ENCODE assay signal across 18 mouse cellular contexts in the genomic region with DNA sequence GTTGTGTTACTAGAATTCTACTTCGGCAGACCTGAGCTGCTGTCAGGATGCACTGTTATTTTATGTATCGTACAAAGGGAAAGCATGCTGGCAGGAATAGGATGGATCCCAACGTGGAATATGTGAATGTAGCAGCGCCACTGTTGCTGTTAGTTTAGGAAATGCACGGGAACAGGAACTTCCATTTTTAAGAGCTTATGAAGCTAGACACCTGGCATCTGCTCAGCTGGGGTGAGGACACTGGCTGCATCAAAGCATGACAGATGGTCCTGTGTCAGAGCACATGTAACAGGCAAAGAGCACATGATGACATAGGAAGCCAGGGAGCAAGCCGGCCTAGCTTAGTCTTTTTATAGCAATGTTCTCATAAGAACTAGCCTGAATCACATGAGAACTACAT. TPM values are rescaled to one million over a fixed set of nuclear protein-coding genes. Genes with fewer than 3 reads are reported as not detected.
A peak's percentile ranks its signal among the peaks of the same experiment; 100 is the strongest.
DNase-seq lines count a peak whose midpoint lies in the region; TF ChIP-seq lines count a peak whose summit lies in the region.
"Had no signal": no experiment of that assay in that cellular context is flagged by ENCODE, and none has a peak within 500 bp of the region (broad histone marks: within the 10 kb centered on the region; RNA-seq: fewer than 3 reads in every experiment).

No protein-coding gene starts in this region.

- H3K4me1 ChIP-seq in CH12.LX (ENCODE audit: control insufficient read depth in 1 of 2, insufficient read depth in 2 of 2): peaks cover 0 to 16% of the 10 kb centered on the region in 2 experiments; a peak in 2 of 4 replicates
- H3K4me1 ChIP-seq: limb, embryonic 15.5 days had no signal

- dilution Hi-C loops in CH12.LX (cut with MboI; ENCODE audit: extremely low pct_ligation_motif_present, extremely low pct_unique_long_range_greater_than_20kb, low sequenced_read_pairs): no loop called here

- no peak for TF ChIP-seq RAD21 in CH12.LX (IDR thresholded peaks at IDR 0.05; ENCODE audit: low read depth, low read length)

- H3K27ac ChIP-seq in gastrocnemius, adult 2 months: no peak overlapping the region
- H3K27ac ChIP-seq in CH12.LX (ENCODE audit: insufficient read depth, low read depth): no peak overlapping the region
- H3K27ac ChIP-seq: limb, embryonic 15.5 days had no signal

- no peak for TF ChIP-seq EP300 in CH12.LX (IDR thresholded peaks at IDR 0.05; ENCODE audit: low read length)

- H3K4me3 ChIP-seq in gastrocnemius, adult 2 months: no peak overlapping the region
- H3K4me3 ChIP-seq in CH12.LX (replicated peaks in 1 of 3; ENCODE audit: low read depth in 2 of 3, low read length in 2 of 3, poor library complexity in 1 of 3): no peak overlapping the region
- H3K4me3 ChIP-seq: limb, embryonic 15.5 days had no signal

- in situ Hi-C loops in CH12.LX (cut with MboI; ENCODE audit: low pct_ligation_motif_present, low pct_unique_long_range_greater_than_20kb, low sequenced_read_pairs): no loop called here

- TF ChIP-seq CTCF in gastrocnemius, adult 2 months (IDR thresholded peaks at IDR 0.05): no peak
- no peak for TF ChIP-seq CTCF in CH12.LX (conservative IDR thresholded peaks at IDR 0.05 in 1 of 2, IDR thresholded peaks at IDR 0.05 in 1 of 2; ENCODE audit: low read depth in 2 of 2, low read length in 2 of 2)

- H3K9ac ChIP-seq in CH12.LX (ENCODE audit: insufficient read depth, low read depth): no peak overlapping the region
- H3K9ac ChIP-seq: limb, embryonic 15.5 days; liver, postnatal 0 days had no signal

- H3K9me3 ChIP-seq in CH12.LX (replicated peaks; ENCODE audit: low read length): no peaks in the 10 kb centered on the region
- H3K9me3 ChIP-seq: limb, embryonic 15.5 days had no signal

- no peaks in the 10 kb centered on the region for H3K79me2 ChIP-seq in CH12.LX (replicated peaks; ENCODE audit: control insufficient read depth, extremely low read depth, insufficient read depth, poor library complexity, severe bottlenecking)

- intact Hi-C loops in gastrocnemius, adult 2 months (cut with DNase I): no loop called here
- intact Hi-C loops in gastrocnemius, postnatal 14 days (cut with DNase I; ENCODE audit: low total_unique reads): no loop called here

- TF ChIP-seq POLR2A in CH12.LX (IDR thresholded peaks at IDR 0.05; ENCODE audit: low read depth, low read length): no peak

- DNase-seq in cerebellum, adult 11 months: peak; percentile 9
- no peak for DNase-seq in cerebellum, adult 9-10 months
- DNase-seq in gastrocnemius, adult 2 months: peak; percentile 22
- no peak for DNase-seq in gastrocnemius, postnatal 14 days
- DNase-seq in CH12.LX (ENCODE audit: extremely low read depth): peak; percentile 43
- peak; percentile 32 to 52 for DNase-seq in thymus, adult 18-20 months
- DNase-seq in spleen, postnatal 10 days (ENCODE audit: low spot score in 2 of 2): no peak
- no peak for DNase-seq in testis, postnatal 14 days (ENCODE audit: low spot score)
- DNase-seq: cerebellum, adult 11-12 months; gastrocnemius, postnatal 36 days; heart, postnatal 36 days; kidney, adult 2 months; liver, postnatal 0 days; lung, postnatal 4 days; right cerebral cortex, postnatal 14 days had no signal

- no peak overlapping the region for H3K4me2 ChIP-seq in CH12.LX (ENCODE audit: insufficient read depth, low read depth, poor library complexity, severe bottlenecking)
- H3K4me2 ChIP-seq: heart, embryonic 11.5 days; limb, embryonic 15.5 days; midbrain, embryonic 11.5 days had no signal

- H3K27me3 ChIP-seq in CH12.LX (replicated peaks): no peaks in the 10 kb centered on the region
- H3K27me3 ChIP-seq: limb, embryonic 15.5 days had no signal

- H3K36me3 ChIP-seq in CH12.LX (replicated peaks in 1 of 2; ENCODE audit: control insufficient read depth in 1 of 2, insufficient read depth in 1 of 2, low read length in 1 of 2): peaks cover 0 to 8% of the 10 kb centered on the region in 2 experiments
- H3K36me3 ChIP-seq: limb, embryonic 15.5 days had no signal

TF ChIP-seq in CH12.LX, 34 proteins besides CTCF, POLR2A, EP300 and RAD21:
- TF ChIP-seq GABPA (IDR thresholded peaks at IDR 0.05; ENCODE audit: insufficient replicate concordance, low read depth, low read length) (no peak), MXI1 (IDR thresholded peaks at IDR 0.05; ENCODE audit: low read depth, low read length) (no peak), RCOR1 (conservative IDR thresholded peaks at IDR 0.05; ENCODE audit: low read depth, low read length) (no peak), ZMIZ1 (IDR thresholded peaks at IDR 0.05; ENCODE audit: low read depth, low read length) (no peak), ETS1 (conservative IDR thresholded peaks at IDR 0.05; ENCODE audit: low read depth, low read length) (peak; percentile 31; the same call in 1 of the 2 replicates), IRF4 (IDR thresholded peaks at IDR 0.05; ENCODE audit: low read depth, low read length) (no peak), MAX (IDR thresholded peaks at IDR 0.05; ENCODE audit: low read length) (peak; percentile 59; the same call in 1 of the 2 replicates), MAFK (IDR thresholded peaks at IDR 0.05; ENCODE audit: insufficient replicate concordance, low read length) (no peak), UBTF (IDR thresholded peaks at IDR 0.05; ENCODE audit: low read depth, low read length) (no peak), NELFE (IDR thresholded peaks at IDR 0.05; ENCODE audit: low read depth, low read length) (no peak), USF1 (IDR thresholded peaks at IDR 0.05; ENCODE audit: low read depth, low read length) (no peak), POLR2AphosphoS2 (IDR thresholded peaks at IDR 0.05; ENCODE audit: low read depth, low read length) (no peak), ZNF384 (IDR thresholded peaks at IDR 0.05; ENCODE audit: low read depth, low read length) (no peak), SMC3 (IDR thresholded peaks at IDR 0.05; ENCODE audit: low read depth, low read length) (no peak), BHLHE40 (IDR thresholded peaks at IDR 0.05; ENCODE audit: low read depth, low read length) (no peak)

RNA-seq across cellular contexts. Expression of a gene that starts 22.4 kb away (rescaled TPM):
- 10 to 100 TPM; 39.5 to 62.2 TPM for total RNA-seq in gastrocnemius, adult 2 months (2021)
- 10 to 100 TPM; 28.4 to 30.8 TPM for total RNA-seq in gastrocnemius, postnatal 14 days (2021)
- total RNA-seq in CH12.LX (2012; rRNA removed) (6.2 and 7.7 TPM in 2 replicates), CH12.LX (2014; rRNA removed) (8.1 and 9.6 TPM in 2 replicates)
- 12.3 and 13.1 TPM in 2 replicates for polyA plus RNA-seq in CH12.LX (2012; ENCODE audit: insufficient read length, low read depth)

Comparison
In these comparisons a context has a peak if more than half of its experiments do, and no peak if none do; other contexts are left out.
1. DNase-seq: peak in cerebellum, adult 11 months (single experiment), gastrocnemius, adult 2 months (single experiment), CH12.LX (single experiment) and thymus, adult 18-20 months (2 of 2); none in cerebellum, adult 9-10 months (single experiment), gastrocnemius, postnatal 14 days (single experiment), spleen, postnatal 10 days (0 of 2) and testis, postnatal 14 days (single experiment).